Mouse (Mus musculus): ENCODE data around the gene Gm45844.
"Not testable (repeated sequence)": the region's sequence is repeated elsewhere in the genome, so short reads cannot be mapped to it uniquely, and the experiment has no call there.

Gm45844 gene

GRCm38 (mm10) chr7:7277966-7278567, at the start of gene Gm45844:
Gm45844 (minus strand) TSS chr7:7278289.
- peak; percentile 78 to 81 for DNase-seq

GRCm38 (mm10) chr7:7295595-7295994, 17.5 kb upstream of the Gm45844 start:
- DNase-seq, result peak; percentile 17 to 59

GRCm38 (mm10) chr7:7281383-7281782, 3.3 kb upstream of the Gm45844 start:
- no peak for DNase-seq

- peak; percentile 21 to 27 for DNase-seq
Observed at GRCm38 (mm10) chr7:7277556-7277955, 533 bp downstream of the Gm45844 start.

GRCm38 (mm10) chr7:7247228-7247627, 30.9 kb downstream of the Gm45844 start, which contains the start of gene Vmn2r29:
Vmn2r29 (minus strand) TSS chr7:7247328.
- not testable (repeated sequence) for DNase-seq

- peak; percentile 20 to 32 for DNase-seq
Observed at GRCm38 (mm10) chr7:7209313-7210151, 68.6 kb downstream of the Gm45844 start, which contains the start of gene Zfp772. Zfp772 (minus strand) TSS chr7:7209998.

GRCm38 (mm10) chr7:7188191-7188942, 89.7 kb downstream of the Gm45844 start:
- DNase-seq, result peak; percentile 47 to 73

GRCm38 (mm10) chr7:7187417-7188190, 90.5 kb downstream of the Gm45844 start:
- DNase-seq, result no peak

- no peak for DNase-seq
Observed at GRCm38 (mm10) chr7:7185897-7186296, 92.2 kb downstream of the Gm45844 start.

- peak; percentile 12 to 43 for DNase-seq
Observed at GRCm38 (mm10) chr7:7171227-7172147, 106.6 kb downstream of the Gm45844 start, which contains the start of gene Zfp418. Zfp418 (plus strand) TSS chr7:7171330.
